Mouse (Mus musculus) liver (tissue): ENCODE measurements at regions not wholly inside any gene's neighbourhood (a gene's known extent, or its start where the extent isn't known, plus 50 kb on each side); places are given as distances from the start of the nearest gene placed in this dataset.

Experiments used
- DNase-seq: peaks from one replicate; pipeline ENCODE4 v3.0.0-alpha.2; 2020; ENCODE audit warnings: mixed read lengths

- DNase-seq: no peak
These were observed 56.0 kb downstream of the Pttg1 start for GRCm38 (mm10) chr11:43370025-43370424.

- DNase-seq: no peak
These were observed 57.7 kb downstream of the Pttg1 start for GRCm38 (mm10) chr11:43368346-43368745.

- DNase-seq: no peak
These were observed 64.2 kb downstream of the Pttg1 start for GRCm38 (mm10) chr11:43361858-43362257.

GRCm38 (mm10) chr11:43358390-43359291 is 67.4 kb downstream of the Pttg1 start:
- peak; percentile 5 for DNase-seq

GRCm38 (mm10) chr11:43353602-43354001 is 72.4 kb downstream of the Pttg1 start:
- DNase-seq: no peak

GRCm38 (mm10) chr11:43353030-43353429 is 73.0 kb downstream of the Pttg1 start:
- DNase-seq: no peak

GRCm38 (mm10) chr11:43351818-43352217 is 74.2 kb downstream of the Pttg1 start:
- DNase-seq: no peak

GRCm38 (mm10) chr11:43351348-43351747 is 74.7 kb downstream of the Pttg1 start:
- no peak for DNase-seq

GRCm38 (mm10) chr11:43350242-43350641 is 75.8 kb downstream of the Pttg1 start:
- no peak for DNase-seq

GRCm38 (mm10) chr11:43349564-43349963 is 76.5 kb downstream of the Pttg1 start:
- DNase-seq: no peak

GRCm38 (mm10) chr11:43348571-43348970 is 77.5 kb downstream of the Pttg1 start:
- peak; percentile 72 for DNase-seq

GRCm38 (mm10) chr11:43346489-43346888 is 79.6 kb downstream of the Pttg1 start:
- no peak for DNase-seq

GRCm38 (mm10) chr11:43344767-43345561 is 81.1 kb downstream of the Pttg1 start:
- DNase-seq: no peak

GRCm38 (mm10) chr11:43343574-43343973 is 82.5 kb downstream of the Pttg1 start:
- no peak for DNase-seq

- no peak for DNase-seq
These were observed 87.6 kb downstream of the Pttg1 start for GRCm38 (mm10) chr11:43338377-43338993.

GRCm38 (mm10) chr11:43335668-43336265 is 90.3 kb downstream of the Pttg1 start:
- no peak for DNase-seq

- no peak for DNase-seq
These were observed 92.5 kb downstream of the Pttg1 start for GRCm38 (mm10) chr11:43333547-43333946.

GRCm38 (mm10) chr11:43313996-43314395 is 112.1 kb downstream of the Pttg1 start:
- DNase-seq: no peak
